Mouse (Mus musculus): ENCODE measurements around the gene Ckap5.

DNA sequence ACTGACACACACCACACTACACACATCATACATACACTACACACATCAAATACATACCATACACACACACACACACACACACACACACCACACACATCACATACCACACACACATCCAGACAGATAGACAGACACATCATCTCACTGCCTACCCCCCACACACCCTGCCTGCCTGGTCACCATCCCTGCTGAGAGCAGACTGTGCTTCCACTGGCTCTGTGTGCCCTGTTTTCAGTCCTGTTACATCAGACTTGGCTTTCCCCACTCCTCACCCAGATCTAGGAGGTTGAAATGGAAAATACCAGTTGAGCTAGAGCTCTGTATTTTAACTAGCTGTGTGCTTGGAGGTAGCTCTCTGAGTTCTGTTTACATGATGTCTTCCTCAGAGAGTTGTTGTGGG lies 138.2 kb downstream of the Ckap5 start:
- TF ChIP-seq CTCF (IDR thresholded peaks at IDR 0.05; ENCODE audit: borderline replicate concordance, extremely low read depth, insufficient read depth, insufficient read length) (no peak), POLR2A (IDR thresholded peaks at IDR 0.05; ENCODE audit: borderline replicate concordance, extremely low read depth, insufficient read depth, insufficient read length, poor library complexity, severe bottlenecking) (no peak)
